Mouse (Mus musculus) cerebellum, postnatal 4 days (tissue): ENCODE data around the gene Ythdf1.

Source experiments
- DNase-seq, 2 experiments: peaks; one replicate each; pipeline ENCODE4 v3.0.0; 2022; ENCODE audit warnings: low spot score in 2 of 2, mixed read lengths in 1 of 2

Ythdf1 gene

GRCm38 (mm10) chr2:180920810-180921400 lies at the start of gene Ythdf1:
Gene Ythdf1, minus strand, starts transcription at chr2:180920949.
- peak; percentile 97 to 98 for DNase-seq

DNA sequence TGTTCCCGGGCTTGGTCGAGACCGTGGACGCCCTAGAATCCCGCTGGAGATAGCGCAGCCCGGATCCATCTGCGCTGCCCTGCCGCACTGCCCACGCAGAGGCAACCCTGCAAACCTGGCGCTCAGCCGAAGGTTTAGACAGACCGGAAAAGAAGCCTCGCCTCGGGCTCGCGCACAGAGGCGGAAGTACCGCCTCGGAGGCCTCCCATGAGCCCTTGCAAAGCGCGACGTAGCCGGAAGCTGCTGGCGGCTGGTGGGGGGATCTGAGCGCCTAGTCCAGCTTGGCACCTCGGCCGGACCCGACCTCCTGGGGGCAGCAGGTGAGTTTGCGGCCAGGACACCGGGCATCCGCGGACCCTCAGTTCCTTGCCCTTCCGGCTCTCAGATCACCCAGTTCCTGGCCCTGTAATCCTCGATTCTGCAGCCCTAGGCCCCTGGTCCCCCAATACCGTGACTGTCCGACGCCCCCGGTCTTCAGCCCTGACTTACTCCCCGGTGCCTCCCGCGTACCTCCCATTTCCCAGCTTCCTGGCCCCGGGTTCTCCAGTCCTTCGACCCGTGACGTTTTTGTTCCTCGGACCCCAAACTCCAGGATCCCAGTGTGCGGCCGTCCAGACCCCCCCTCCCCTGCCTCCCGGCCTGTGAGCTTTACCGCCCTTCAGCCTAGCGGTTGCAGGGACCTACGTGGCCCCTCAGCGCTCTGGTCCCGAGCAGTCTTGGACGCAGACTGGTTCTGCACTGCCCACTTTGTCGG lies 46.4 kb upstream of the Ythdf1 start, which contains the start of gene Arfgap1:
Gene Arfgap1 (plus strand): TSS at position 216 of the 754 bp plus-strand sequence.
- DNase-seq, result peak; percentile 73 to 88

- DNase-seq, result no peak
Observed at GRCm38 (mm10) chr2:180966092-180966882, 45.5 kb upstream of the Ythdf1 start.

DNA sequence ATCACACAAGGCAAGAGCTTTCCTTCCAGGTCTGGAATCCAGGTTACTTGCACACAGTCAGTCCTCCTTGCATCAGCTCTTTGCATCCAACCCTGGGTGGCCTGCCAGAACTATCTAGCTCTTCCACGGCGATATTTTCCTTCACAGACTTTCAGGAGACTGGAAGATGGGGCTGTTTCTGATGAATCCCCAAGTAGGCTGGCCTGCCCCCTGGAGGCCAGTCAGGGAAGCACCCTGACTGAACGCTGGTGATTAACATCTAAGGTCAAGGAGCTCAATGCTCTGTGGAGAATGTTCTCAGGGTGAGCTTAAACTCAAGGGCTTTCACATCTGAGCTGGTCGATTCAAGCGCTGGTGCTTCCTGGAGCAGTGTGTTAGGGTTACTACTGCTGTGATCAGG lies 43.2 kb upstream of the Ythdf1 start:
- DNase-seq, result peak; percentile 62 to 82

DNA sequence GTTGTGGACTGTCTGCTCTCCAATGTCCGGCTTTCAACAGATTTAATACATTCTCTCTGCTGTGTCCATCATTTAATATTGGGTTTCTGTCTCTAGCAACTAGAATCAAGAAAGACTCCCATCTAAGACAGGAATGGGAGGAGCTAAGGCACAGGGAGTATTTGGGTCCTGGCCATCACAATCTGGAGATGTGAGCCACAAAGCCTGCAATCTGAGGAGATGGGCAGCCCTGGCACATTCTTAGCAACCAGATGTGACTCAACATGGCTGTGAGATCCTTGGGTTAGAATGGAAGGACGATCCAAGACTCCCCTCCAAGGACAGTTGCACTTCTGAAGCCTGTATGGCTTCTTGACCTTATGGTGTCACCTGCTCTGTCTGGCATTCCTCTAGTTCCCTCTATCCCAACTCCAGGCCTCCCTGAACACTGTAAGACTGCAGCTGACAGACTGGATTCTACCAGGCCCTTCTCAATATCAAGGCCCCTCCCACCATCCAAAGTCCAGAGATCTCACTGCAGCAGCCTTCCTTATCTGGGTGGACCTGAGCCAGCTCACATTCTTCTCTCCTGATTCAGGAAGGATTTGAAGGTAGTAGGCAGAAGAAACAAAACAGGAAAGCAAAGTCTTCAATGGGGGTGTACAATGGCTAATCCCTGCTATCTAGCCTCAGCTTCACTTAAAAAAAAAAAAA lies 42.0 kb upstream of the Ythdf1 start:
- no peak for DNase-seq

DNA sequence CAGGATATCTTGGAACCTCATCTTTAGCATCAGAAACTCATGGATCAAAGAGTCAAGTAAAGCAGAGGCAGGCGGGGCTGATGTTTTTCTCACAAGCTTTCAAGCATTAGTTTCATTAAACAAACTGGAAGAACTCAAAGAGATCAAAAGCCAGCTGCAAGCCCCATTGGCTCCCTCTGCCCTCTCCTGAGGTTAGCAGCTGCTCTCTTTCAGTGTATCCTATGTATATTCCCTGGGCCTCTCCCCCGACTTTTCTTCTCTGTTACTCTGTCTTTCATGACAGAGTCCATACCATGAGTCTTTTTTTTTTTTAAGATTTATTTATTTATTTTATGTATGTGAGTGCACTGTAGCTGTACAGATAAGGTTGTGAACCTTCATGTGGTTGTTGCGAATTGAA lies 39.4 kb upstream of the Ythdf1 start:
- DNase-seq, result no peak

GRCm38 (mm10) chr2:180959605-180960004 lies 38.9 kb upstream of the Ythdf1 start:
- no peak for DNase-seq

DNA sequence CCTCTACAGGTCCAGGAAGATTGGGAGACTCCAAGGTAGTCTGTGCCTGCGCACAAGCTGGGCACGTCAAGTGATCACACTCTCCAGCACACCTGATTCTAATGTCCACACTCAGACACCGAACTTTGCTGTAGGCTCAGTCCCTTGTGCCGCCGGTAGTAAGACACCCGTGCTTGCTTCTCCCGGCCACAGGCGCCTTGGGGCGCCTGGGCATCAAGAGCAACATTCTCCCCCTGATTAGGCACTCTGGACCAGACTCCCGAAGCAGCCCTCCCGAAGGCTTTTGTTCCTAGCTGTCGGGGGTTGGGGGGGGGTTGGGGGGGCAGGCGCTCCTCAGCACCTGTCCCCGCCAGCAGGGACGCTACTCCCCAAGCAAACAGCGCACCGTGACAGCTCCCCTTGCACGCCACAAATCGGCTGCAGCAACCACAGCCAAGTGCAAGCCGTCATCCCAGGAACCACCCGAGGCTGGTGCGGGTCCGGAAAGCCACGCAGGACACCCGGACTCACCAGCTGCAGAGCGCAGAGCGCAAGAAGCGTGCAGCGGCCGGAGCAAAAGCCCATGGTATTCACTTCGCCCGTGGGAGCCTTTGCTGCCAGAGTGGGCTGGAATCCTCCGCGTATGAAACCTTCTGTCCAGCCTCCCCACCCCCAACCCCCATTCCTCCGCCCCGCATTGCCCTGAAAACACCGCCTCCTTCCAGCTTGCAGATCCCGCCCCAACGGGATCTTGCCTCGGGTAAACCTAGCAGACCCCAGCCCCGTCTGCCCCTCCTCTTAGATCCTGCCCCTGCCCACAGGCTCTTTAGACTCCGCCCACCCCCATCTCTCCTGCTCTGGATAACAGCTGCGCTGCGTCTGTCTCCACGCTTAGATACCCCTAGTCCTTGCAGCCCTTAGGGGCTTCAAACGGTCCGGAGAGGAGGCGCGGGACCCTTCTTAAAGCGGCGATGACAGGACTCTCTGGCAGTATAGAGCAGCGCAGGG lies 33.6 kb upstream of the Ythdf1 start, which contains the start of gene Nkain4:
Gene Nkain4 (minus strand): TSS at position 639 of the 987 bp plus-strand sequence.
- DNase-seq, result peak; percentile 56 to 72

DNA sequence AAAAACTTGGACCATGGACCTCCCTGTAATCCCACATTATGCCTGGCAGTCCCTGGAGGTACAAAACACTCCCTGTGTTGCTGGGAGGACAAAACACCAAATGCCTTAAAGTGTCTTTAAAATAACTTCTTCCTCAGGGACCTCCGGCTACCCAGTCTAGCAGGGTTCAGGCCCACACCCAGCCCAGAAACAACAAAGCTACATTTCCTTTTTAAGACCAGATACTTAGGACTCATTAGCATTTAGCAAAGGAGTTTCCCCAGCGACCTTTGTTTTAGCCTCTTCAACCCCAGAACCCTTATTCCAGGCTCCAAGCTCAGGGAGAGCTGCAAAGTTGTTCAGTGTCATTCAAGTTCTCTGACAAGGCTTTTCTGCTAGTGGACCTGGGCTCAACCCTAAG lies 32.9 kb upstream of the Ythdf1 start:
- no peak for DNase-seq

DNA sequence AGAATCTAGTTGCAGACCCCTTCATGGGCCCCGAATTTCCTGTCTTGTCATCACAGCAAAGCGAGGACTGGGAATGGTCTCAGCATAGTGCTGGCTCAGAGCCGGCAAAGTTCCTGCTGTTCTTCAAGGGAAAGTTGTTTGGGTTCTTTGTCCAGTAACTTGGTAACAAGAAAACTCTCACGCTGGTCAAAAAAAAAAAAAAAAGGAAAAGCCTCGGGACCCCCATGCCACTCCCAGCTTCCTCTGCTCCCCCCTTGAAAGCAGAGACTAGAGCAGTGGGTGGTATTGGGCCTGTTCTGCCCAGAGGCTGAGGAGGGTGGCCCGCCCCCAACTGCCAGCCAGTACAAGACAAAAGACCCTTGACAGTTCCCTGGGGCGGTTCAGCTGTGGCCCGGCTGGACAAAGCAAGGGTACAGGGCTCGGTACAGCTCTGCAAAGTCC lies 32.0 kb upstream of the Ythdf1 start:
- DNase-seq, result peak; percentile 35 to 50

DNA sequence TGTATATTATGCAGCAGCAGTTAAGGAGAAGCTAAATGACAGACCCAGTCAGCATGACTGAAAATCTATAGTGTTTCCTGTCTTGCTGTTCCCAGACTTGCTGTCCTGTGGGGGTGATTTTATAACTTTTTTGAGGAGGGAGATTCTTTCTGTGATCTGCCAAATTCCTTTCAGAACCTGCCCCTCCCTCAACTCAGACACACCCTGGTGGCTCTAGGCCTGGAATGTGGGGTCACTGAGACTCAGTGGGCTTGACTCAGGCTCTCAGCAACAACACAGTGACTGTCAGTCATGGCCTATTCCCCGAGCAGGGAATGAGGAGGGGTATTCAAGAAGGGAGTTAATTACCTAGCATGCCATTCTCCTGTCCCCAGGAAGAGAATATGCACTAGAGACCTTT lies 29.2 kb upstream of the Ythdf1 start:
- no peak for DNase-seq

DNA sequence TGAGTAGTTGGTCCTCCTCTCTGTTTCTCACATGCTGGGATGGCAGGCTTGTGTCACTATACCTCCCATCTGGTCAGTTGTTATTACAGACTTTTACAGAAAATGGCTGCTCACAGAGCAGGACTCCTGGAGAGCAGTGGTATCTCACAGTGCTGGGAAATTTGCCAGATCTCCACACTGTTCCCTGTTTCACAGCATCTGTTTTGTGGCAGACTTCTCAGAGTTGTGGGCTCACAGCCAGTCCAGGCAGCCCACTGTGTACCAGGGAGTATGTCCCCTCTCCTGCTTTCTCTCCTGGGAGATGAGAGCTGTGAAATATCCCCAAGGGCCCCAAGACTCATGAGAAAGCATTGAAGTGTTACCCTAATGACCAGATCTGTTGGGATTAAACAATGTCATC lies 21.1 kb upstream of the Ythdf1 start:
- no peak for DNase-seq

DNA sequence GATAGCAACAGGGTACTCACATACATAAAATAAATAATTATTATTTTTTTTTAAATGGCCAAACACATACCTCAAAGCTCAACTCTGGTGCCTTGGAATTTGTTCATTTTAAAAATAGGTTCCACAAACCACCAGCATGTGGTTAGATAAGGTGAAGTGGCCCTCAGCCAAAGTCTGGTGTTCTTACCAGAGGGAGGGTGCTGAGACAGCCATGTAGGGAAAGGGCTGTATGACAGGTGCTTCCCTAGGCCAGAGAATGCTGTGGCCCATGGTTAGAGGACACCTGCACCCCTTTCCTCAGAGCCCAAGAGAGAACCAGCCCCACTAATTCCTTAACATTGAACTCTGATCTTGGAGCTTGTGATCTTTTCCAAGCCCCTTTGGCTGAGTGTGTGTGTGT lies 19.4 kb upstream of the Ythdf1 start:
- DNase-seq, result no peak

DNA sequence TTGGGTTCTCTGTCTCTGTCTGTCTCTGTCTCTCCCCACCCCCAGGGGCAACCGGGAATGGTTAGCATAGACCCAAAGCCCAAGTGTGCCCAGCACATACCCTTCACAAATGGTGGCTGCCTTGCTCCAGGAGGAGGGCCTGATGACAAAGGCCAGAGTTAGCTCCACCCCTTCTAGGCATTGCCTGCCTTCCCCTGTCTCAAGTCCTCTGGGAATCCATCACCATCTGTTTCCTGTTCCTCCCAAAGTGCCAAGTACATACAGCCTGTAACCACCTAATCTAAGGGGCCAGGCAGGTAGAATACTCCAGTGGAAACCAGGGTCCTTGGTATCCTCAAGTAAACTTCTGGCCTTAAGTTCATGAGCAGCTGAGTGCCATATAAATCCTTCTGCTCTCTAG lies 11.7 kb upstream of the Ythdf1 start:
- DNase-seq, result no peak

- no peak for DNase-seq
Observed at GRCm38 (mm10) chr2:180928723-180929122, 8.0 kb upstream of the Ythdf1 start, which contains the start of gene Birc7. Gene Birc7, plus strand, starts transcription at chr2:180929023.

DNA sequence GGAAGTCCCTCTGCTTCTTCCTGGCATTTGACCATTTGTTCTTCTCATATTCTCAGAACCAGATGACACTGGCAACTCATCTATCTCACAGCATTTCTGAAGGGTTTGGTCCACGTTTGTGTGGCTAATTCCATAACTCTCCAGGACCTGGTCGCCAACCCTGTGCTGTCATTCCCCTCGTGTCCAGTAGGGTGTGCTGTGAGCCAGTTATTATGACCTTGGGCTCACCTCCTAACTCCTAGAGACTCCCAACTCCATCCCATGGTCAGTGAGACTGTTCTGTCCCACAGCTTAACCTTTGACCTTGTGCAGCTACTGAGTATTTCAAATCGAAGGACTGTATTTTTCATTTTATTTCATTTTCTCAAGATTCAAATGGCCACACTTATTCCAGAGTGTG lies 4.4 kb upstream of the Ythdf1 start:
- DNase-seq, result peak; percentile 59 to 81

- DNase-seq, result no peak
Observed at GRCm38 (mm10) chr2:180922739-180923138, 2.0 kb upstream of the Ythdf1 start.

DNA sequence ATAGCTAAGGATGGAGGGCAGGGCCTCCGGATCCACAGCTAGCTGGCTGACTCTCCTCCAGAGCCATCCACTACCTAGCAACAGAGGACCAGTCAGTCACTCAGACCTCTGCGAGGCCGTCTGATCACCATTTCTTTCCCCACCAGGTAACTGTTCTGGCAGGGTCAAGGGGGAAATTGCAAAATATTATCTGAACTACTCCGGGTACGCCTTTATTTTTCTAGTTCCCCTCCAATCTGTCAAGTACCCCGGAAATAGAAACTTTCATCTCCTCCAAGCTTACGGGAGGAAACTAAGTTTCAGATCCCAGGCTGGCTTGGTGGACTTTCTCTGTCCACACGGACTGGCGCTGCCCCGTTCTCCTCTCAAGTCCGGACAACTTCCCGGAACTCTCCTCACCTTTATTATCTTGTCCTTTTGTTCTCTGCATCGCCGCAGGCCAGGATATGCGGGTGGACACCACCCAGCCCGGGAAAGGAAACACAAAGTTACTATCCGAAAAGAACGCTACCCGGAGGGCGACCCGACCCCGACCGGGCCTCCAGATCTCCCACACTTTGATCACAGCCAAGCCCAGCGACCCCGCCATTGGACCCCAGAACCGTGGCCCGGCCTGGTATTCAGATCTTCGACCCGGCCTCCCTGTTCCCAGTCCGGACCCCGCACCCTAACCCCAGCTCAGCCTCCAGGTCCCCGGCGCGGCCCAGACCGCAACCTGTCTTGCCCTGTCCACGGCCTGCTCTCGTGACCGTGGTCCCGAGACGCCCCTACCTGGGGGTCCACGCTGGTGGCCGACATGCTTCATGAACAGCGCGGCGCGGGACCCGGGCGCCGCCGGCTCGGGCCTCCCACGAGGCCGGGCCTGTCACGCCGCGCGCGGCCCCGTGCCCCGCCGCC lies 588 bp downstream of the Ythdf1 start:
- no peak for DNase-seq

DNA sequence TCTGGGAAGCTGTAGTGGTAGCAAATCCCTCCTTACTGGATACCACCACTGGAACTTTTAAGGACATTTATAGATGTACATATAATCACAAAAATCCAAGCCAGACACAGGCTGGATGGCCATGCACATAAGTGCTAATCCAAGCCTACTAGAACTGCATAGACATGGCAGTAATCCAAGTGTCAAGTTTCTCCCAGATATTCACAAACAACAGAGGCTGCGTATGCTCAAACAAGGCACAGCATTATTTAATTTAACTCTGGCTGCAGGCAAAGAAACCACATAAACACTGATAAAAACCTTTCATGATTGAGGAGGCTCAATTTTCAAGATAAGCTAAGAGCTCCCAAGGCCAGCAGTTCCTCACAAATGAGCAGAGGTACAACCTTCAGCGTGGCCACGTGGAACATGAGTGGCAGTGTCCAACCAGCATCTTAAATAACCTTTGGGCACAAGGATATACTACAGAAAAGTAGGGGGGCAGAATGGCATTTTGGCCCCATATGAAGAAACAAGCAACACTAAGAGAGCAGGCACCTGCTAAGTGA lies 4.8 kb downstream of the Ythdf1 start:
- DNase-seq, result no peak
